Comparison of ENCODE assay signal across 17 mouse cellular contexts in the genomic region with DNA sequence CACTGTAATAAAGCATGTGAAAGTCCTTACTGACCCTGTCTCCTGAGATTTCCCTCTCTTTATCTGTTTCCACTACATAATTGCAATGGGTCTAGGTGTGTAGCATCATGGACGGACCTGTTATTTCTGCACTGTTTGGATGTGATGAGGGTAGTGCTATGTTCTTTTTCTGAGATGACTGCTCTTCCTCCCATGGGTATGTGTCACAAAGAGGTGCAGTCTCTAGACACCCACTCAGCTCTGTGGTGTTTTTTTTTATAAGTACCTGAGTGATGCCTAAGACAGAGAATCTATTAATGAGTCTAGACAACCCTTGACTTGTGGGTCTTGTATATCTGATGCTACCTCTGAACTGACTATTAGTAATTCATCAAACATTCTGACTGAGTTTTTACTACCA.
DNase-seq lines count a peak whose midpoint lies in the region; ATAC-seq lines count a peak whose summit lies in the region.
"Had no signal": no experiment of that assay in that cellular context is flagged by ENCODE, and none has a peak within 500 bp of the region (broad histone marks: within the 10 kb centered on the region; RNA-seq: fewer than 3 reads in every experiment).

No protein-coding gene starts in this region.

- ATAC-seq in CD4-positive, CD25-positive, alpha-beta regulatory T cell, adult 4 months, result peak; percentile 77
- ATAC-seq: forebrain, embryonic 13.5 days had no signal

- peak; percentile 70 for DNase-seq in CD4-positive helper T cell, adult 2 months (ENCODE audit: low read depth, low spot score)
- DNase-seq in induced T-regulatory cell, adult 2 months (ENCODE audit: low read depth), result peak; percentile 64
- no peak for DNase-seq in ovary, postnatal 10 days (ENCODE audit: low spot score)
- DNase-seq in layer of hippocampus, postnatal 14 days (ENCODE audit: low spot score in 2 of 2), result no peak
- DNase-seq in ovary, postnatal 36 days (ENCODE audit: low spot score), result no peak
- DNase-seq: adrenal gland, adult 8-10 months; adrenal gland, postnatal 14 days; adrenal gland, postnatal 36 days; B cell, adult 2 months; cerebellum, adult 11-12 months; cerebellum, adult 2 months; cerebellum, adult 9-10 months; cerebellum, postnatal 10 days; cerebellum, postnatal 25 days; forebrain, postnatal 0 days had no signal

Comparison
In these comparisons a context has a peak if more than half of its experiments do, and no peak if none do; other contexts are left out.
1. DNase-seq: peak in CD4-positive helper T cell, adult 2 months (single experiment) and induced T-regulatory cell, adult 2 months (single experiment); none in ovary, postnatal 10 days (single experiment), layer of hippocampus, postnatal 14 days (0 of 2) and ovary, postnatal 36 days (single experiment).